Mouse (Mus musculus) brain, embryonic 14.5 days (tissue): ENCODE measurements around the gene Selenof.

Experiments
- CTCF ChIP-seq: fragments of 200-500 bp; IDR thresholded peaks from 2 replicates; pipeline ENCODE4 v1.5.1; 2012; ENCODE audit warnings: inconsistent platforms, mild to moderate bottlenecking, moderate library complexity, borderline replicate concordance; ENCODE audit not compliant: insufficient read depth, insufficient read length; ENCODE audit errors: extremely low read depth
- POLR2A ChIP-seq: fragments of 200-500 bp; IDR thresholded peaks from 2 replicates; pipeline ENCODE4 v1.6.1; 2012; ENCODE audit warnings: mild to moderate bottlenecking, inconsistent platforms, borderline replicate concordance; ENCODE audit not compliant: poor library complexity, insufficient read depth, insufficient read length, severe bottlenecking; ENCODE audit errors: extremely low read depth

GRCm38 (mm10) chr3:144592992-144593785, 23.1 kb downstream of the Selenof start:
- TF ChIP-seq CTCF (no peak), POLR2A (no peak)
